Mouse (Mus musculus) testis, adult 2 months (tissue): Measurements from ENCODE around the gene Dlx3. TPM values are rescaled to one million over a fixed set of nuclear protein-coding genes. Genes with fewer than 3 reads are reported as not detected.

Experiments used
- H3K27ac ChIP-seq: fragments of 200-500 bp; 2 replicates; pipeline ENCODE4 v1.5.1; 2012; ENCODE audit warnings: low read depth, low read length; ENCODE audit not compliant: control insufficient read depth, insufficient read depth
- H3K27me3 ChIP-seq: fragments of 200-500 bp; 2 replicates; pipeline ENCODE4 v1.6.1; 2012; ENCODE audit warnings: mild to moderate bottlenecking, low read length, moderate library complexity; ENCODE audit not compliant: control insufficient read depth, insufficient read depth
- H3K36me3 ChIP-seq: fragments of 200-500 bp; 2 replicates; pipeline ENCODE4 v1.6.1; 2012; ENCODE audit warnings: mild to moderate bottlenecking, low read length; ENCODE audit not compliant: control insufficient read depth, insufficient read depth
- H3K4me1 ChIP-seq: fragments of 200-500 bp; 2 replicates; pipeline ENCODE4 v1.6.1; 2012; ENCODE audit warnings: low read length; ENCODE audit not compliant: control insufficient read depth, insufficient read depth
- H3K4me3 ChIP-seq: fragments of 200-500 bp; 2 replicates; pipeline ENCODE4 v1.5.1; 2012; ENCODE audit warnings: low read depth, mild to moderate bottlenecking, low read length, moderate library complexity, mixed read lengths; ENCODE audit not compliant: control insufficient read depth
- CTCF ChIP-seq: fragments of 200-500 bp; IDR thresholded peaks from 2 replicates; pipeline ENCODE4 v1.5.1; 2012; ENCODE audit warnings: low read depth, mild to moderate bottlenecking, inconsistent platforms, low read length, moderate library complexity; ENCODE audit not compliant: control insufficient read depth, insufficient read depth, insufficient replicate concordance
- POLR2A ChIP-seq: fragments of 200-500 bp; IDR thresholded peaks from 2 replicates; pipeline ENCODE4 v1.6.1; 2012; ENCODE audit warnings: low read depth, mild to moderate bottlenecking, inconsistent platforms, low read length, moderate library complexity; ENCODE audit not compliant: control insufficient read depth
- polyA plus RNA-seq: library from polyadenylated mRNA; depleted of rRNA; stranded (reverse); fragments of >200 nt; gene quantifications from 2 replicates; pipeline ENCODE4 v1.2.3, GENCODE M21; 2012

Gene Dlx3
- polyA plus RNA-seq, 1 experiment = 0.04 TPM

GRCm38 (mm10) chr11:95093077-95093476 lies 26.8 kb upstream of the Dlx3 start:
- TF ChIP-seq POLR2A (no peak), CTCF (no peak)
- no peak overlapping the region for H3K27ac ChIP-seq
- no peaks in the 10 kb centered on the region for H3K27me3 ChIP-seq

GRCm38 (mm10) chr11:95095596-95095995 lies 24.3 kb upstream of the Dlx3 start:
- H3K36me3 ChIP-seq = no peaks in the 10 kb centered on the region
- H3K27ac ChIP-seq = no peak overlapping the region
- H3K27me3 ChIP-seq = no peaks in the 10 kb centered on the region
- TF ChIP-seq CTCF (no peak), POLR2A (no peak)
- no peak overlapping the region for H3K4me3 ChIP-seq
- H3K4me1 ChIP-seq = no peaks in the 10 kb centered on the region; the same call in 1 of the 2 replicates

More at GRCm38 (mm10) chr11:95093077-95093476, 26.8 kb upstream of the Dlx3 start:
- Histone ChIP-seq H3K4me3 (no peak overlapping the region), H3K36me3 (no peaks in the 10 kb centered on the region), H3K4me1 (no peaks in the 10 kb centered on the region; the same call in 1 of the 2 replicates)

- Histone ChIP-seq H3K27me3 (no peaks in the 10 kb centered on the region), H3K36me3 (no peaks in the 10 kb centered on the region), H3K4me1 (peaks cover 2% of the 10 kb centered on the region; the same call in 1 of the 2 replicates), H3K4me3 (no peak overlapping the region), H3K27ac (no peak overlapping the region)
- no peak for TF ChIP-seq POLR2A
- TF ChIP-seq CTCF = no peak
These were observed 23.1 kb upstream of the Dlx3 start for GRCm38 (mm10) chr11:95096608-95097373.

- no peak for TF ChIP-seq POLR2A
- no peak for TF ChIP-seq CTCF
- no peaks in the 10 kb centered on the region for H3K27me3 ChIP-seq
- H3K4me3 ChIP-seq = no peak overlapping the region
- peaks cover 2% of the 10 kb centered on the region; the same call in 1 of the 2 replicates for H3K4me1 ChIP-seq
- H3K36me3 ChIP-seq = no peaks in the 10 kb centered on the region
- H3K27ac ChIP-seq = no peak overlapping the region
These were observed 22.0 kb upstream of the Dlx3 start for GRCm38 (mm10) chr11:95097889-95098288.

GRCm38 (mm10) chr11:95098346-95099095 lies 21.4 kb upstream of the Dlx3 start:
- Histone ChIP-seq H3K27ac (no peak overlapping the region), H3K36me3 (no peaks in the 10 kb centered on the region), H3K27me3 (no peaks in the 10 kb centered on the region), H3K4me3 (no peak overlapping the region), H3K4me1 (peaks cover 2% of the 10 kb centered on the region; the same call in 1 of the 2 replicates)
- TF ChIP-seq POLR2A (no peak), CTCF (no peak)

GRCm38 (mm10) chr11:95100393-95100792 lies 19.5 kb upstream of the Dlx3 start:
- Histone ChIP-seq H3K36me3 (no peaks in the 10 kb centered on the region), H3K27ac (no peak overlapping the region), H3K4me3 (no peak overlapping the region), H3K27me3 (no peaks in the 10 kb centered on the region), H3K4me1 (peaks cover 2% of the 10 kb centered on the region; the same call in 1 of the 2 replicates)
- TF ChIP-seq CTCF = no peak
- no peak for TF ChIP-seq POLR2A
